Mouse (Mus musculus) heart, postnatal 0 days (tissue): ENCODE measurements around the gene Mtus2. TPM values are rescaled to one million over a fixed set of nuclear protein-coding genes. Genes with fewer than 3 reads are reported as not detected.

ENCODE experiments used
- ATAC-seq: fragments of 200-750 bp; cut with Nextera tagmentation; 2 replicates; pipeline ENCODE4 v1.8.0; 2017; ENCODE audit warnings: low read depth, moderate number of reproducible peaks, moderate library complexity; ENCODE audit not compliant: insufficient read depth
- DNase-seq: peaks from one replicate; pipeline ENCODE4 v3.0.0-alpha.2; 2016; ENCODE audit warnings: low spot score
- H3K27ac ChIP-seq: fragments of 300-500 bp; sonication (generic); 2 replicates; pipeline ENCODE4 v1.5.1; 2014; ENCODE audit warnings: low read depth, mild to moderate bottlenecking
- H3K27me3 ChIP-seq: fragments of 300-500 bp; sonication (generic); 2 replicates; pipeline ENCODE4 v1.6.1; 2014; ENCODE audit warnings: low read length, mixed read lengths; ENCODE audit not compliant: control insufficient read depth, insufficient read depth
- H3K36me3 ChIP-seq: fragments of 300-500 bp; sonication (generic); replicated peaks from 2 replicates; pipeline ENCODE4 v1.6.1; 2014; ENCODE audit warnings: low read length, mixed read lengths; ENCODE audit not compliant: control insufficient read depth, insufficient read depth
- H3K4me1 ChIP-seq: fragments of 300-500 bp; sonication (generic); 2 replicates; pipeline ENCODE4 v1.6.1; 2014; ENCODE audit warnings: antibody characterized with exemption; ENCODE audit not compliant: control insufficient read depth, insufficient read depth
- H3K4me2 ChIP-seq: fragments of 300-500 bp; sonication (generic); 2 replicates; pipeline ENCODE4 v1.6.1; 2014; ENCODE audit warnings: low read depth, mild to moderate bottlenecking, low read length, moderate library complexity
- H3K4me3 ChIP-seq: fragments of 300-500 bp; sonication (generic); 2 replicates; pipeline ENCODE4 v1.5.1; 2014; ENCODE audit warnings: low read depth, low read length
- H3K9ac ChIP-seq: fragments of 300-500 bp; sonication (generic); replicated peaks from 2 replicates; pipeline ENCODE4 v1.6.1; 2014; ENCODE audit warnings: low read depth, low read length, mixed read lengths
- H3K9me3 ChIP-seq: fragments of 300-500 bp; sonication (generic); replicated peaks from 2 replicates; pipeline ENCODE4 v1.6.1; 2016; ENCODE audit warnings: low read length; ENCODE audit not compliant: control insufficient read depth
- CTCF ChIP-seq: IDR thresholded peaks from 2 replicates; pipeline ENCODE4 v1.5.1; 2016; ENCODE audit warnings: antibody characterized with exemption, control low read depth, low read depth
- EP300 ChIP-seq: IDR thresholded peaks from 2 replicates; pipeline ENCODE4 v1.6.1; 2016; ENCODE audit warnings: antibody characterized with exemption, low read depth
- WGBS: fragments of 180-500 bp; shearing (Covaris S2); extraction: QIAGEN DNeasy Blood & Tissue Kit; methylation state at CpG from one replicate; pipeline ENCODE4 v1.1.7; 2014; 5-methylcytosine and 5-hydroxymethylcytosine counted together
- polyA plus RNA-seq: library from polyadenylated mRNA; unstranded; fragments of >200 nt; fragmentation: Nextera tagmentation; extraction: Ambion mirVana; gene quantifications from 2 replicates; pipeline ENCODE4 v1.2.1, GENCODE M21; 2015
- total RNA-seq: library from RNA; depleted of rRNA; stranded (reverse); fragments of >200 nt; gene quantifications from 2 replicates; pipeline ENCODE4 v1.2.3, GENCODE M21; 2014; ENCODE audit warnings: low replicate concordance

Mtus2 gene
- total and polyA plus RNA-seq, 2 experiments from 2014 or later: 59.9 to 165 TPM

GRCm38 (mm10) chr5:148353429-148353828, 396.3 kb downstream of the Mtus2 start:
- DNase-seq: no peak
- peaks cover 20% of the 10 kb centered on the region; the same call in 1 of the 2 replicates for H3K4me1 ChIP-seq
- no peak for ATAC-seq
- no peaks in the 10 kb centered on the region for H3K27me3 ChIP-seq
- TF ChIP-seq CTCF (no peak), EP300 (no peak)
- H3K4me3 ChIP-seq: no peak overlapping the region
- H3K9me3 ChIP-seq: no peaks in the 10 kb centered on the region
- H3K27ac ChIP-seq: peak overlapping the region; percentile 76; the same call in 1 of the 2 replicates
- no peaks in the 10 kb centered on the region for H3K36me3 ChIP-seq
- 60% methylated on average over 16 of the region's 16 CpGs for WGBS
- H3K9ac ChIP-seq: no peak overlapping the region
- no peak overlapping the region for H3K4me2 ChIP-seq

GRCm38 (mm10) chr5:148354536-148354935, 397.4 kb downstream of the Mtus2 start:
- Histone ChIP-seq H3K4me1 (peaks cover 18% of the 10 kb centered on the region; the same call in 1 of the 2 replicates), H3K36me3 (no peaks in the 10 kb centered on the region), H3K9me3 (no peaks in the 10 kb centered on the region), H3K4me3 (no peak overlapping the region), H3K4me2 (peak overlapping the region; percentile 1; the same call in 1 of the 2 replicates), H3K27me3 (no peaks in the 10 kb centered on the region), H3K9ac (no peak overlapping the region), H3K27ac (peak overlapping the region; percentile 76)
- DNase-seq: peak; percentile 68
- WGBS: 20% methylated on average over 8 of the region's 8 CpGs
- ATAC-seq: peak; percentile 66
- TF ChIP-seq EP300 (no peak), CTCF (no peak)

GRCm38 (mm10) chr5:148355822-148356221, 398.7 kb downstream of the Mtus2 start:
- DNase-seq: no peak
- peaks cover 23% of the 10 kb centered on the region for H3K4me1 ChIP-seq
- TF ChIP-seq CTCF: no peak
- no peak for TF ChIP-seq EP300
- no peak for ATAC-seq
- H3K36me3 ChIP-seq: no peaks in the 10 kb centered on the region
- H3K4me2 ChIP-seq: no peak overlapping the region
- H3K27me3 ChIP-seq: no peaks in the 10 kb centered on the region
- 69% methylated on average over 3 of the region's 3 CpGs for WGBS
- no peak overlapping the region for H3K27ac ChIP-seq
- no peaks in the 10 kb centered on the region for H3K9me3 ChIP-seq
- H3K4me3 ChIP-seq: no peak overlapping the region
- no peak overlapping the region for H3K9ac ChIP-seq

- Histone ChIP-seq H3K4me2 (no peak overlapping the region), H3K27me3 (no peaks in the 10 kb centered on the region), H3K4me3 (no peak overlapping the region), H3K36me3 (no peaks in the 10 kb centered on the region), H3K9me3 (no peaks in the 10 kb centered on the region), H3K4me1 (peaks cover 36% of the 10 kb centered on the region), H3K27ac (no peak overlapping the region), H3K9ac (no peak overlapping the region)
- no peak for TF ChIP-seq EP300
- TF ChIP-seq CTCF: no peak
- no peak for DNase-seq
- ATAC-seq: no peak
- WGBS: 85% methylated on average over 6 of the region's 6 CpGs
Observed at GRCm38 (mm10) chr5:148357168-148357567, 400.0 kb downstream of the Mtus2 start.

- DNase-seq: no peak
- Histone ChIP-seq H3K4me3 (no peak overlapping the region), H3K36me3 (no peaks in the 10 kb centered on the region), H3K27me3 (no peaks in the 10 kb centered on the region), H3K9ac (no peak overlapping the region), H3K9me3 (no peaks in the 10 kb centered on the region), H3K4me2 (no peak overlapping the region), H3K4me1 (peaks cover 39% of the 10 kb centered on the region), H3K27ac (no peak overlapping the region)
- WGBS: 92% methylated on average over 11 of the region's 11 CpGs
- ATAC-seq: no peak
- TF ChIP-seq CTCF (no peak), EP300 (no peak)
Observed at GRCm38 (mm10) chr5:148359131-148359530, 402.0 kb downstream of the Mtus2 start.
